Mouse (Mus musculus) embryonic facial prominence, embryonic 11.5 days (tissue): ENCODE data around the gene Ncapg2. TPM values are rescaled to one million over a fixed set of nuclear protein-coding genes. Genes with fewer than 3 reads are reported as not detected.

Source experiments
- ATAC-seq: fragments of 200-750 bp; cut with Nextera tagmentation; replicated peaks from 2 replicates; pipeline ENCODE4 v1.8.0; 2017; ENCODE audit warnings: low read depth; ENCODE audit not compliant: insufficient number of reproducible peaks, low FRiP score, low TSS enrichment
- DNase-seq: peaks from one replicate; pipeline ENCODE4 v3.0.0-alpha.2; 2015; ENCODE audit warnings: low spot score
- H3K27ac ChIP-seq: fragments of 300-500 bp; sonication (generic); replicated peaks from 2 replicates; pipeline ENCODE4 v1.5.1; 2014; ENCODE audit warnings: mild to moderate bottlenecking, low read depth, low read length, control low read depth
- H3K27me3 ChIP-seq: fragments of 300-500 bp; sonication (generic); 2 replicates; pipeline ENCODE4 v1.6.1; 2014; ENCODE audit warnings: mild to moderate bottlenecking, low read length, moderate library complexity, mixed read lengths; ENCODE audit not compliant: control insufficient read depth, insufficient read depth
- H3K36me3 ChIP-seq: fragments of 300-500 bp; sonication (generic); replicated peaks from 2 replicates; pipeline ENCODE4 v1.6.1; 2014; ENCODE audit warnings: low read depth, mild to moderate bottlenecking, low read length, moderate library complexity, mixed read lengths; ENCODE audit not compliant: control insufficient read depth, insufficient read depth
- H3K4me1 ChIP-seq: fragments of 300-500 bp; sonication (generic); 2 replicates; pipeline ENCODE4 v1.6.1; 2014; ENCODE audit warnings: low read length, mixed read lengths; ENCODE audit not compliant: control insufficient read depth, insufficient read depth
- H3K4me2 ChIP-seq: fragments of 300-500 bp; sonication (generic); 2 replicates; pipeline ENCODE4 v1.6.1; 2014; ENCODE audit warnings: low read depth, mild to moderate bottlenecking, control low read depth, low read length, moderate library complexity
- H3K4me3 ChIP-seq: fragments of 300-500 bp; sonication (generic); 2 replicates; pipeline ENCODE4 v1.5.1; 2014; ENCODE audit warnings: low read depth, low read length, control low read depth
- H3K9ac ChIP-seq: fragments of 300-500 bp; sonication (generic); replicated peaks from 2 replicates; pipeline ENCODE4 v1.6.1; 2014; ENCODE audit warnings: mild to moderate bottlenecking, control low read depth, low read length
- H3K9me3 ChIP-seq: fragments of 300-500 bp; sonication (generic); replicated peaks from 2 replicates; pipeline ENCODE4 v1.6.1; 2016; ENCODE audit warnings: mild to moderate bottlenecking, low read length, inconsistent platforms, mixed read lengths; ENCODE audit not compliant: control insufficient read depth
- WGBS: fragments of 180-500 bp; shearing (Covaris S2); extraction: QIAGEN DNeasy Blood & Tissue Kit; methylation state at CpG from one replicate; pipeline ENCODE4 v1.1.7; 2014; 5-methylcytosine and 5-hydroxymethylcytosine counted together
- polyA plus RNA-seq: library from polyadenylated mRNA; unstranded; fragments of >200 nt; fragmentation: Nextera tagmentation; extraction: Ambion mirVana; gene quantifications from 2 replicates; pipeline ENCODE4 v1.2.1, GENCODE M21; 2014

Ncapg2 gene
- polyA plus RNA-seq, 1 experiment from 2014 or later: 47.7 TPM

GRCm38 (mm10) chr12:116416514-116416913 lies 11.3 kb downstream of the Ncapg2 start:
- Histone ChIP-seq H3K4me2 (no peak overlapping the region), H3K4me3 (no peak overlapping the region), H3K9me3 (no peaks in the 10 kb centered on the region), H3K27me3 (no peaks in the 10 kb centered on the region), H3K27ac (no peak overlapping the region), H3K9ac (no peak overlapping the region), H3K36me3 (peaks cover 5% of the 10 kb centered on the region), H3K4me1 (no peaks in the 10 kb centered on the region)
- DNase-seq (no peak), ATAC-seq (no peak)
- WGBS: 90% methylated on average over 1 of the region's 1 CpGs

DNA sequence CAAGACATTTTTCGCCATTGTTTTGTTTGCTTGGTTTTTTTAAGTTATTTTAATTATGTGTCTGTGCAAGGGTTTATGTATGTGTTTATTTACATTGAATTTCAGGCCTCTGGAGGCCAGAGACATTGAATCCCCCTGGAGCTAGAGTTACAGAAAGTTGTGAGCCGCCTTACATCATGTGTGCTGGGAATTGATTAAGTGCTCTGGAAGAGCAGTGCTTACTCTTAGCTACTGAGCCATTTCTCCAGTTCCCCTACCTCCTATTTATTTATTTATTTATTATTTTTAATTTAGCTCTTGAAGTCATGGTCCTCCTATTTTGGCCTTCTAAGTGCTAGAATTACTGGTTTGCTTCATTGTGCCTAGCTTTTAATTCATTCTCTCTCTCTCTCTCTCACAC lies 16.5 kb downstream of the Ncapg2 start:
- no peaks in the 10 kb centered on the region for H3K9me3 ChIP-seq
- ATAC-seq (no peak), DNase-seq (no peak)
- WGBS: 80% methylated on average over 2 of the region's 2 CpGs
- no peaks in the 10 kb centered on the region for H3K27me3 ChIP-seq
- H3K4me2 ChIP-seq: no peak overlapping the region
- no peaks in the 10 kb centered on the region for H3K4me1 ChIP-seq
- H3K36me3 ChIP-seq: peaks cover 2% of the 10 kb centered on the region
- no peak overlapping the region for H3K27ac ChIP-seq
- no peak overlapping the region for H3K4me3 ChIP-seq
- no peak overlapping the region for H3K9ac ChIP-seq

- H3K36me3 ChIP-seq: peaks cover 3% of the 10 kb centered on the region
Observed at GRCm38 (mm10) chr12:116425392-116425791, 20.2 kb downstream of the Ncapg2 start.

DNA sequence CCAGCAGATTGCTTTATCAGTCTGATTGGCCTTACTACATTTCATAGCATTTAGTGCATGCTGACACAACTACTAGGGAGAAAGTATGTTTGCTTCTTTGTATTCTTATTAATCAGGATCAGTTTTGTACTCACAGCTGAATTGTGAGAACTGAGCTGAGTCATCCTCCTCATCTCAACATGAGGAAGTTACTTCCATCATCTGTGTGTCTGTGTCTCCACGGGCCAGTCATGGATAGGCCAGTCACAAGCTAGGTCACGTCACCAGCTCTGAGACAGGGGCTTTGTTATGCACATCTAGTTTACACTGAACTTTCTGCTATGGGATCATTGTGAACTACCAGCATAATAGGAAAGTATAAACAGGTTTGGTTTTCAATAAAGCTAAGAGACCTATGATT lies 28.5 kb downstream of the Ncapg2 start:
- H3K27me3 ChIP-seq: no peaks in the 10 kb centered on the region
- H3K4me2 ChIP-seq: no peak overlapping the region
- no peak overlapping the region for H3K4me3 ChIP-seq
- no peaks in the 10 kb centered on the region for H3K4me1 ChIP-seq
- H3K36me3 ChIP-seq: peaks cover under 1% of the 10 kb centered on the region
- H3K9me3 ChIP-seq: no peaks in the 10 kb centered on the region
- ATAC-seq: no peak
- DNase-seq: no peak
- no peak overlapping the region for H3K9ac ChIP-seq
- no peak overlapping the region for H3K27ac ChIP-seq
- whole genome bisulfite sequencing: 96% methylated on average over 2 of the region's 2 CpGs

More at GRCm38 (mm10) chr12:116425392-116425791, 20.2 kb downstream of the Ncapg2 start:
- no peak overlapping the region for H3K4me2 ChIP-seq
- no peak overlapping the region for H3K27ac ChIP-seq
- 80% methylated on average over 2 of the region's 2 CpGs for WGBS
- ATAC-seq (no peak), DNase-seq (no peak)
- no peak overlapping the region for H3K4me3 ChIP-seq
- no peaks in the 10 kb centered on the region for H3K4me1 ChIP-seq
- H3K9ac ChIP-seq: no peak overlapping the region
- H3K9me3 ChIP-seq: no peaks in the 10 kb centered on the region
- no peaks in the 10 kb centered on the region for H3K27me3 ChIP-seq

GRCm38 (mm10) chr12:116435232-116435631 lies 30.0 kb downstream of the Ncapg2 start:
- no peak for ATAC-seq
- Histone ChIP-seq H3K9ac (no peak overlapping the region), H3K4me3 (no peak overlapping the region), H3K4me1 (no peaks in the 10 kb centered on the region), H3K4me2 (no peak overlapping the region), H3K36me3 (no peaks in the 10 kb centered on the region; the same call in none of the 2 replicates), H3K27ac (no peak overlapping the region), H3K27me3 (no peaks in the 10 kb centered on the region), H3K9me3 (no peaks in the 10 kb centered on the region)
- DNase-seq: no peak
- WGBS: 86% methylated on average over 2 of the region's 2 CpGs

GRCm38 (mm10) chr12:116436125-116436524 lies 30.9 kb downstream of the Ncapg2 start:
- Histone ChIP-seq H3K36me3 (peaks cover 4% of the 10 kb centered on the region), H3K4me3 (no peak overlapping the region), H3K4me2 (no peak overlapping the region), H3K9me3 (no peaks in the 10 kb centered on the region), H3K27me3 (no peaks in the 10 kb centered on the region), H3K27ac (no peak overlapping the region), H3K9ac (no peak overlapping the region), H3K4me1 (no peaks in the 10 kb centered on the region)
- ATAC-seq (no peak), DNase-seq (no peak)
- WGBS: 94% methylated on average over 3 of the region's 3 CpGs

DNA sequence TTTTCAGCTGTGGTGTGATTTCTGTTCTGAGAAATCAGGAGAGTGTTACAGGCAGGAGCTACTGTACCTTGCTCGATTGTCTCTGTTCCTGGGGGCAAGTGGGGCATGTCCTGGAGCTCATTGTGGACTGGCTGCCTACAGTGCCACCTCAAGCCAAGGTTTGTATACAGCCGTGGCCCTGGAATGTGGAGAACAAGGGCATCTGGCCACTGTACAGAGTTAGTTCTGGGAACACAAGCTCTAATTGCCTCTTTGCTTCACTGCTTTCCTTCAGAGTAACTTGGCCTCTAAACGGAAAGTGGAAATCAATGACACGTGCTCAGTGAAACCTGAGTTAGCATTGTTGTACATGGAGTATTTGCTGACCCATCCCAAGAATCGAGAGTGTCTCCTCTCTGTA lies 33.4 kb downstream of the Ncapg2 start:
- Histone ChIP-seq H3K4me1 (no peaks in the 10 kb centered on the region), H3K4me2 (no peak overlapping the region), H3K36me3 (peaks cover 4% of the 10 kb centered on the region), H3K9ac (no peak overlapping the region), H3K27ac (no peak overlapping the region), H3K27me3 (no peaks in the 10 kb centered on the region), H3K4me3 (no peak overlapping the region), H3K9me3 (no peaks in the 10 kb centered on the region)
- WGBS: 84% methylated on average over 5 of the region's 5 CpGs
- DNase-seq: no peak
- ATAC-seq: no peak

DNA sequence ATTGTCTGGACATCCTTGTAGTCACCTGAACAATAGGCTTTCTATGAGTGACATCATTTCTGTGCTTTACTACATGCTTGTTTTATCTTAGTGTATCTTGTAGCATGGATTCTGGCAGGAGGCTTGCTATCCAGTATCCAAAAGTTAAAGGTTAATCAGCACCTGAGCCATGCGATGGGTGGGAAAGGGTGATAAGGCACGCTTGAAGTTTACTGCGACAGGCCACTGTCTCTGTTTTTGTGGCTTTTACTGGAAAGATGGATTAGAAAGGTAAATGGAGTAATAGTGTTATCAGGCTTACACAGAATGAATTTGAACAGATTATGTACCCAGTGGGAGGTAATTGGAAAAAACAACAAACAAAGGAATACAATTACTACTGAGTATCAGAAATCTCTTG lies 37.0 kb downstream of the Ncapg2 start:
- Histone ChIP-seq H3K9ac (no peak overlapping the region), H3K4me1 (no peaks in the 10 kb centered on the region), H3K36me3 (peaks cover 8% of the 10 kb centered on the region), H3K27me3 (no peaks in the 10 kb centered on the region), H3K4me2 (no peak overlapping the region), H3K4me3 (no peak overlapping the region), H3K9me3 (no peaks in the 10 kb centered on the region), H3K27ac (no peak overlapping the region)
- 96% methylated on average over 3 of the region's 3 CpGs for WGBS
- no peak for DNase-seq
- no peak for ATAC-seq
